Mouse (Mus musculus) adrenal gland (tissue): Measurements from ENCODE around the gene Prps1l3.
"Not testable (repeated sequence)": the region's sequence is repeated elsewhere in the genome, so short reads cannot be mapped to it uniquely, and the experiment has no call there.

Source experiments
- intact Hi-C: fragments of 180-260 bp; cut with DNase I; formaldehyde crosslinking; loops from one replicate; pipeline ENCODE4 v1.15.1; 2025
- long read RNA-seq, 2 experiments: library from polyadenylated mRNA; unstranded; transcript quantifications; one replicate each; pipeline ENCODE4 v2.0.0; 2020; ENCODE audit warnings: borderline replicate concordance in 1 of 2; ENCODE audit not compliant: insufficient replicate concordance in 1 of 2

Gene Prps1l3
- long read RNA-seq, experiment 1, transcript Prps1l3-201 (2 exons, 1,720 nt) = major isoform, 29 of 30 reads
- long read RNA-seq, experiment 1, partial matches to known transcripts = 0 of 30 reads
- long read RNA-seq, experiment 1, other reads (novel, unspliced or antisense) = 1 of 30 reads
- long read RNA-seq, experiment 2, transcript Prps1l3-201 (2 exons, 1,720 nt) = major isoform, 39 of 39 reads
- long read RNA-seq, experiment 2, partial matches to known transcripts = 0 of 39 reads
- long read RNA-seq, experiment 2, other reads (novel, unspliced or antisense) = 0 of 39 reads

DNA sequence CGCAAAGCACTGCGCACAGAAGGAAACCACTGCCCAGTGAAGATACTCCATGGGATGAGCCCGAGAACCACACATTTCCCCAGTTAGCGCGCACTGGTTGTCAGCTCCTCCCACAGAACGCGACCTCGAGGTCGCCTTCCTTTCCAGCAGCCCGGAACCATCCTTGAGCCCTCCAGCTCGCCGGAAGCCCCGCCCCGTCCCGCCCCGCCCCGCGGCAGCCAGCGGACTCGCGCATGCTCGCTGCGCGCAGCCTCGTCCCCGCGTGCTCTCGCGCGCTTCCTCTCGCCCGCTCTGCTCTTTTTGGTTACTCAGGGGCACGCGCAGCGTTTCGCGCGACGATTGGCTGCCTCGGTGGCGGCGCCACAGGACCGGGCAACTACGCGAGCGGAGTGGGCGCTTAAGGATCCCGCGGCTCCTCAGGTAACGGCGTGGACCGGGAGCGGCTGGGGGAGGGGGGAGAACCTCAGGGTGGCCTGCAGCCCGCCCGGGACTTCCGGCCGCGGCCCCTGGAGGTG is at the start of gene Prps1l3, which contains the start of gene Mipol1:
Gene Prps1l3, plus strand, starts transcription at position 221 of the 515 bp plus-strand sequence.
Gene Mipol1, plus strand, starts transcription at position 236 of the 515 bp plus-strand sequence.
- intact Hi-C loops = no loop called here

DNA sequence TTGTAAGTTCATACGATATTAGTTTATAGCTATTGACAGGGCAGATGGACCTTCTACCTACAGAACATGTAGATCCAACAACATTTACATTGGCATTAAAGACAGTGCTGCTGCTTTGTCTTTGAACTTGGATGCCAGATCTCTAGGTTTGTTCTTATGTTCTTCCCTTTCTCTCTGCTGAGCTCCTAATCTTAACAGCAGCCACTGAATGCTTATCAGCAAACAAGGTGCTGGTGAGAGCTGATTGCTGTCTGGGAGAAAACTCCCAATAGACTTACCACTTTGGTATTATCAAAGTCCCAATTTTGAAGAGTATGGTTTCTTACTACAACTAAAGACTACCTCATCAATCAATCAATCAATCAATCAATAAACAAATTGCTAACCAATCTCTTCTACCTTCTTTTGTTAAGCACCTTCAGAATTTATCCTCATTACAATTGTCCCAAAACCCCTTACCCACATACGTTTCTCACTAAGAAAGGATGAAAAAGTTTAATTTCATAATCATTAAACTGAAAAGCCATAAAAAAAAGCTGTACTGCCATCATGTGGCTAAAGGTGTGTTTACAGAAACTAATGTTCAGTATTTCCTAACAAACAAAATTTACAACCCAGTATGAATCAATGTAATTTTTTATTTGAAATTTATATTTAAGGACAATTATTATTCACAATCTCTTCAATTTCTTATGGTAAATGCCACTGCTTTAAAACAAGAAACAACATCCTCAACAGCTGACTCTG is 45.6 kb upstream of the Prps1l3 start:
- intact Hi-C loops = loop anchor here (10.0 kb wide), 1 partner anchor 510 kb away; no protein-coding TSS in a partner anchor

DNA sequence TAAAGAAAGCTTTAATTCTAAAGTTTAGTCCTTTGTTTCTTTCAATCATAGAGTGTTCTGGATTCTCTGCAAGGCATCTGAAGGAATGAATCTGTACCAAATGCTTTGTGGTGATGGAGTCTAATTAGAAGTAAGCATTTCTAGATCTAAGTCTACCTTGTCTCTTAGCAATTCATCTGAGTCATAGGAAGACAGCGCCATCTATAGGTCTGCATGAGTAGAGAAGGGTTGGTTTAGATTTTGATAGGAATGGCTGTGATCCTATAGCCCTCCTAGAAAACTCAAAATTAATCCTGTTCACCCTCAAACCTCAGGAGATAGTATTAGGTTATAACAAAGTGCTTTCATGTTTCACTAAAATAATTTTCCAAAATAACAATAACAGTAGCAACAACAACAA is 44.7 kb upstream of the Prps1l3 start:
- intact Hi-C loops = loop anchor here (10.0 kb wide), 1 partner anchor 511 kb away; no protein-coding TSS in a partner anchor

DNA sequence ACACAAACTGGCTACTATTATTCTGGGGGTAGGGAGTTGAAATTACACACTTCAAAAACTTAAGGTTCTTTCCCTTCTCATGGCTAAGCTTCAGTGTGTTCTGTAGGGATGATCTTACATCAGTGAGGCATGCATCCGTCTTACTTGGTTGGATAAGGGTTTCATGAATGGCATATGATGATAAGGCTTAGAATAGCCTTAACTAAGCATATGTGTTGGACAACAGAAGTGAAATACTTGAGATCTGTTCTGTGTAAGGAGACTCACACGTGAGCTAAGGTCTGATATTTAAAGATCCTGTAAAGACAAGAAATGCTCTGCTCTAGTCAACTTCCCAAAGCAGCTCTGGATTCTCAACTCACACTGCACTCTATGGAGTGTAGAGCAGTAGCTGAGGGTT is 44.1 kb upstream of the Prps1l3 start:
- intact Hi-C loops = loop anchor here (10.0 kb wide), 1 partner anchor 511 kb away; no protein-coding TSS in a partner anchor

DNA sequence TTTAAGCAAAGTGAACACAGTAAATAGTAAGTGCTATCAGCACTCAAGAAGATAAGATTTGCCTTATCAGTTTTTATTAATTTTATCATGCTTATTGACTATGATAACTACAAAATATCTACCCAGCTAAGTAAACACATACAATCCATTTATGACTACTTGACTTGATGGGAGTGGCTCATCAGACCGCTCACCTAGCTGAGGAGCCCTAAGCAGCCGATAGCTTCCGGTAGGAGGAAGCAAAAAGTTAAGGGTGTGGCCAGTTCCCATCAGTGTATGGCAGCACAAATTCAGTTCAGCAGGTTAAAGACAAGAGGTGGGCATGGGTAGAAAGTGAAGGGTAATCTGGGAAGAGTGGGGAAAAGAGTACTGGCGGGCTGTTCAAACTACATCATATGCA is 43.2 kb upstream of the Prps1l3 start:
- intact Hi-C loops = loop anchor here (10.0 kb wide), 1 partner anchor 512 kb away; no protein-coding TSS in a partner anchor

DNA sequence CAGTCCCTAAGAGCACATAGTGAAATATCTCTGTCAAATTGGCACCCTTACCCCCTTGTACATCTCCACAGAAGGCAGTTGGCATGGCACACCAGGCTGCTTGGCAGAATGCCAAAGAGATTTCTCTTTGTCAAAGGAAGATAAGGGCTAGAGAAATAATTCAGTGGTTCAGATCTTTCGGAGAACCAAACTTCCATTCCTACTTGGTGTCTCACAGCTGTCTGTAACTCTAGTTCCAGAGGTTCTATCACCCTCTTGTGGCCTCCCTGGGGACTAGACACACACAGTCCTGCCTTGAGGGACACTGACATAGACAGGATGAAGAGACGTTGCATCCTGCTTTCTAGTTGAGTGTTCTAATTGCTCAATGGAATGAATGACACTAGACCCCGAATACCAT is 35.6 kb upstream of the Prps1l3 start:
- intact Hi-C loops = no loop called here

DNA sequence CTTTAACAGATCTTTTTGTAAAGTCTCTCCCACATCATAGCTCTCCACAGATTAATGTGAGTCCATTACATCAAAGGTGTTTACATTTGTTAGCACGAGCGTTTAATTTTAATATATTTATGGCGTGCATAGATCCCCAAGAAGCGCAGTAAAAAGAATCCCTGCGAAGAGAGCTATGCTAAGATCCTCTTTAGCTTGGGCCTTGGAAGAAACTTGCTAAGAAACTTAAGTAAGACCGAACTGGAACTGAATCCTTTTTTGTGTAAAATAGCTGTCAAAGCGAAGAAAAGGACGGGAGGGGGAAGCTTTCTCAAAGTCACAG is 34.0 kb upstream of the Prps1l3 start:
- intact Hi-C loops = no loop called here

DNA sequence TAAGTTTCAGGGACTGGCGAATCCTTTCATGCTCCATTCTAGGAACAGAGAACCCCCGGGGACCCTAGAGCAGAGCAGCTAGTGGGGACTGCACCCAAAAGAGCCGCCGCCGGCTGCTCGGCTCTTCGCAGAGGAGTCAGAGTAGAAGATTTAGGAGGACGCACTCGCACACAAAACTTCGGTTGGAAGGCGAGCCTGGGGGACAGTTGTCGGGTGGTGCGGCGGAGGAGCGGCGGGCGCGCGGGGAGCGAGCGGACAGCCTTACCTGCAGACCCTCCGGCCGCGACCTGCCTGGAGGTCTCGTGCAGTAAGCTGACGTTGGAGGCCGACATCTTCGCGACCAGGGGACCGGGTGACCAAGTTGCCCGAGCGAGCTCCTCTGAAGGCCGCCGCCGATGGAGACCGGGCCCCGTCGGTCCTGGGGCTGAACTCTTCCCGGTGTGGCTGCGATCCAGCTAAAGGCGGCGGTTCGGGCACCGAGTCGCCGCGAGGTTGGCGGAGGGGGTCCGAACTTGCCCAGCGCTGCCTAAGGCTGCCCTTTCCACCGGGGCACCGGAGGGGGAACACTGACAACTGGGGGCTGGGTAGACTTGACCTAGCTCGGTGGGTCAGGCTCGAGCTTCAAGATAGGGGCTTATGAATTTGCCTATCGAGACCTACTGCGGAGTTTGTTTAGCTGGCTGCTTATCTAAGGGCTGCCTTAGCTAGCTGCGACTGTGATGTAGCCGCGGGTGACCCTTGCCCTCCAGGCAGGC is 33.4 kb upstream of the Prps1l3 start:
- intact Hi-C loops = no loop called here

DNA sequence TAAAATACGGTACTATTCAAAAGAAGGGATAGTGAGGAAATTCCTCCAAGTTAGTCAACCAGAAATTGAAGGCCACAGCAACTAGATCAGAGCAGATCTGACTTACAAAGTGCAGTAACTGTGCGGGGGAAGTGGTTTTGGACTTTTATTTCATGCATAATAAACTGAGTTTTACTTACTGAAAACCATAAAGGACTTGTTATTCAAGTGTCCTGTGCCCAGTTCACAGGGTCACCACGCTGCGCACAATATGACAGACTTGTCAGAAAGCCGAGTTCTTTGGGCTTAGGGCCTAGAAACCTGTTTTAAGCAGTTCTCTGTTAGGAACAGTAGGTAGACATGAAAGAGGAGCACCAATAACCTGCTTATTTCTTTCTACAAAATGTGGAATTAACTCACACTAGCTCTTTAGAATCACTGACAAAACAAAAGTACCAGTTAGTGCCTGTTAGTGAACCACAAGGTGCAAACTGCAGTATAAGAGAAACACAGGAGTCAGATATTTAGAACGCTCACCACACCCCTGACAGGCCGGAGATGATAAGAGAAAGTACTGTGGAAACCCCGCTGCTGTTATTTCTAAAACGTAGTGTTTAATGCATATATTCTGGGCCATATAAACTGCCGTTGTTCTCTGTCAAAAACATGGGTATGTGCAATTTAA is 32.7 kb upstream of the Prps1l3 start, which contains the start of gene Slc25a21:
Gene Slc25a21, minus strand, starts transcription at position 110 of the 664 bp plus-strand sequence.
- intact Hi-C loops = no loop called here

DNA sequence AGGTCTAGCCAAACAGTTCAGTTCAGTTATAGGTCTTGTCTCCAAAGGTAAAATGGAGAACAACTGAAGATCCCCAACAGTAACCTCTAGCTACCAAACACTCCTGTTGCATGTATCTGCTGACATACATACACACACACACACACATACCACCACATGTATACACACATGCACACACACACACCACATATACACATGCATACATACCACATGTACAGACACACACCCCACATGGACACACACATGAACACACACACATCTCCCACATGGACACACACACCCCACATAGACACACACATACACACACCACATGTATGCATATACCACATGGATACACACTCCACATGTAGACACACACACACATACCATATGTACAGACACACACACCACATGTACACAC is 31.9 kb upstream of the Prps1l3 start:
- intact Hi-C loops = no loop called here

DNA sequence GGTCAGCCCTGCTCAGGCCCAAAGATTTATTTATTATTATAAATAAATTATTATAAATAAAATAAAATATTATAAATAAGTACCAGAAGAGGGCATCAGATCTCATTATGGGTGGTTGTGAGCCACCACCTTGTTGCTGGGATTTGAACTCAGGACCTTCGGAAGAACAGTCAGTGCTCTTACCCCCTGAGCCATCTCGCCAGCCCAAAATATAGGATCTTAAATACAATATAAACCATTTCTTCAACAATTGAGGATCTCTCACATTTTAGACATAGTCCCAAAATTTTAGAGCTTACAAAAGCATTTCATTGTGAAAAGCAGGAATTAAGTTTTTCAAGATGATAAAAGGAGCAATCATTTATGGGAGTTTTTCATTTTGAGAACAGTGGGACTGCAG is 30.8 kb upstream of the Prps1l3 start:
- intact Hi-C loops = no loop called here

DNA sequence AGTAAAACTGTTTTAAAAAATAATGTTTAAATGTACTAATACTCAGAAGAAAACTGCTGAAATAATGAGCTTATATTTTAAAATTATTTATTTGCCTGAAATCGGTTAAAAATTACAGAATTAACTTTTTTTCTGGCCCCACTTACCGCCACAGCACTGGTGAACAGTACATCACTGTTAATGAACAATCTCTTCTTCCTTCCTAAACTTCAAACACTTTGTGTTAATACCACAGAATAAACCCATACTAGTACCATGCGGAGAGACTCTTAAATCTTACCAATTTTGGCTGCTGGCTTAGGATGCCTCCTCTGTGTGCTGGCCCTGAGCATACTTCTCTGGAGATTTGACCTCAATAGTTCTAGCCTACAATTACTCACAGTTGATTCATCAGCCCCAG is 28.3 kb upstream of the Prps1l3 start:
- intact Hi-C loops = no loop called here

DNA sequence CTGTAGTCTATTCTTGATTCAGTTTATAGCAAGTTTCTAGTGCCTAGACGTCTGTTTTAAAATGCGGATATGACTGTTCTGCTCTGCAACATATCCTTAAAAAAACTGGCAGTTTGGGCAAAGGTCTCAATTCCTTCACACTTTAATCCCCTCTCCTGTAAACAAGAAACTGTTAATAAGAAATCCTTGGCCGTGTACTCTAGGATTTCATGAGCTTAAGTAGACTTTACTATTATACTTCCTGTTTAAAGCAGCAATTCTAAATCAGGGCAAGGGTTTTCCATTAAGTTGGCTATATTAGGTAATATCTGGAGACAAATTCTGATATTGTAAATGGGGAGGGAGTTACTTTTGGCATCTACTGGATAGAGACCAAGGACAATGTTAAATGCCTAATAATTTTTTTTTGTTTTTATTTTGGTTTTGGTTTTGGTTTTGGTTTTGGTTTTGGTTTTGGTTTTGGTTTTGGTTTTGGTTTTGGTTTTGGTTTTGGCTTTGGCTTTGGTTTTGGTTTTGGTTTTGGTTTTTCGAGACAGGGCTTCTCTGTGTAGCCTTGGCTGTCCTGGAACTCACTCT is 25.8 kb upstream of the Prps1l3 start:
- intact Hi-C loops = no loop called here

DNA sequence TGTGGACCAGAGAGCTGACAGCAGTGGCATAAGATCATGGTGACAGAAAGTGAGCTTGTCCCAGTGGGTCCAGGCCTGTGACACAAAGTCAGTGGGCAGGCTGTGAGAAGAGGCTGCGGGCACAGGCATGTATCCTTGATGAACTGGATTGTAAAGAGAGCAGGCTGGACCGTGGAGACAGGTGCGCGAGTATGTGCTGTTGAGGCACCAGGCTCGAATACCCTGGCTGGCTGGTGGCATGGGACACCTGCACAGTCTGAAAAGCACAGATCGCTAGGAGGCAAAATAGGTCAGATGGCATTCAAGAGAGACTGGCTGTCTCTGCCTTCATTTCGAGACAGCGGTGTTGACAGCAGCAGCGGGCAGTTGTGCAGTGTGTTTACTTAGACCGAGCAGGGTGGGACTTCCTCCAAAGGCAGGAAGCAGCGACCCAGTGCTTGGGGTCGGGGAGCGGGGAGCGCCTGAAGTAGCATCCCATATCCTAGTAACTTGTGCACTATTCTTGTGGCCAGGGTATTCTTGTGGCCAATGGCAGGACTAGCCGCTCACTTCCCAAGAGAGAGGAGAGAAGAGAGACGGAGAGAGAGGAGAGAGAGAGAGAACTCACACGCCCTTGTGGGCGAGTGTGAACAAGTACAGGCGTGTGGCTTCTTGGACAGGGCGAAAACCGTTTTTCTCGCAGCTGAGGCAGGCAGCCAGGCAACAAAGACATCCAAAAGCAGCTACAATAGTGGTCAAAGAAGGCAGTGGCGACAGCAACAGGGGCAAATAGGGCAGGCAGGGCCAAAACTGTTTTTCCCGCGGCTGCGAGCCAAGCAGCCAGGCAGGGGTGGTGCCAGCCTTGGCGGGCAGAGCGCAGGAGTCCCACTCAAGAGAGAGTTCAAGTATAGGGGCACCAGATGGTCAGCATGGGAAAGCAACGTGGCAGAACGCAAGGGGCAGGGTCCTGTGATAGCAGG is 18.6 kb upstream of the Prps1l3 start:
- intact Hi-C loops = no loop called here

DNA sequence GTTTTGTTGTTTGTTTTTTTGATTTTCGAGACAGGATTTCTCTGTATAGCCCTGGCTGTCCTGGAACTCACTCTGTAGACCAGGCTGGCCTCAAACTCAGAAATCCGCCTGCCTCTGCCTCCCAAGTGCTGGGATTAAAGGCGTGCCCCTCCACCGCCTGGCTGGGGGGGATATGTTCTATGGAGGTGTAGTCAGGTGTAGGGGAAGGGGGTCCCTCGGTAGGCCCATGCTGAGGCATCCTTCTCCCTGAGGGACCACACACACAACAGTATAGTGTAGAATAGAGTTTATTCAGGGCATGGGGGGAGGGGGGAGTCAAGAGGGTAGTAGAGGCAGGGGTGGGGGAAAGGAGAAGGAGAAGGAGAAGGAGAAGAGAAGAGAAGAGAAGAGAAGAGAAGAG is 17.7 kb upstream of the Prps1l3 start:
- intact Hi-C loops = not testable (repeated sequence)

DNA sequence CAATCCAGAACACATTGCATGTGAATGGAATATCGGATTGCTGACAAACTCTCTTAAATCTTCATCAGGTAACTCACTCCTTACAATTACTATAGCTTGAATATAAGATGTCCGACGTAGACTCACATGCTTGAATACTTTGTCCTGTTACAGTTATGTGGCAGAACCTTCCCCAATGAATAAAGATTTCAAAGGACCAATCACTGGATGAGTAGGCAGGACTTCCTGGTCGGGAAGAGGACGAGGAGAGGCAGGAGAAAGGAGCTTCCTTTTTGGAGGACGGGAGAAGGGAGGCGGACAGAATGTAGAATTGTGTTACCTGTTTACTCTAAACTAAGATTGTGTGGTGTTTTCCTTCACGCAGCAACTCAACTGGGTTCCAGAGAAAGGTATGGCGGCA is 3.8 kb upstream of the Prps1l3 start:
- intact Hi-C loops = no loop called here

DNA sequence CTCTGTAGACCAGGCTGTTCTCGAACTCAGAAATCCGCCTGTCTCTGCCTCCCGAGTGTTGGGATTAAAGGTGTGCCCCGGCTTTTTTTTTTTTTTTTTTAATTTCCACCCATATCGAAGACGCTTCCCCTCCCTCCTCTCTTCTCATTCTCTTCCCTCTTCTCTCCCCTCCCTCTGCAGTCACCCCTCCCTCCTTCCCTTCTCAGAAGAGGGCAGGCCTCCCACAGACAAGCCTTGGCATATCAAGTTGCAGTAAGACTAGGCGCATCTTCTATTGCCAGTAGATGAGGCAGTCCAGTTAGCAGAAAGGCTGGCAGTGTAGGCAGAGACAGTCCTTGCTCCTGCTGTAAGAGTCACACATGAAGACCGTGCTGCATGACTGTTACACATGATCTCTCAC is 2.4 kb upstream of the Prps1l3 start:
- intact Hi-C loops = no loop called here

DNA sequence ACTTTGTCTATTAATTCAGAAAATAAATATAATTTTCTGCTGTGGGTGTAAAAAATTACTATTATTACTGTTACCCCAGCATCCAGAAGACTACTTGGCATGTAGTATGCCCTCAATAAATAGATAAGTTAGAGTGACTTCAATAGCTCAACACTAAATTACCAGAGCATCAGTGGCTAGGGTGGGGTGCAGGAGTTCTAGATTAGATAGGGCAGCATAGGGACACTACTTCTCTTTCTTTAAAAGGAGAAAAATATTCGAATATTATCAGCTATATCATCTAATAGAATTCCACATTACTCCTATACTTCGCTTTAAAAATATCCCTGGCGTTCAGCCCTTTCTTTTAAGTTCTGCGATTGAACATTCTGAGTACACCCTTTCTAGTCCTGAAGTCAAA is 509 bp upstream of the Prps1l3 start:
- intact Hi-C loops = no loop called here

DNA sequence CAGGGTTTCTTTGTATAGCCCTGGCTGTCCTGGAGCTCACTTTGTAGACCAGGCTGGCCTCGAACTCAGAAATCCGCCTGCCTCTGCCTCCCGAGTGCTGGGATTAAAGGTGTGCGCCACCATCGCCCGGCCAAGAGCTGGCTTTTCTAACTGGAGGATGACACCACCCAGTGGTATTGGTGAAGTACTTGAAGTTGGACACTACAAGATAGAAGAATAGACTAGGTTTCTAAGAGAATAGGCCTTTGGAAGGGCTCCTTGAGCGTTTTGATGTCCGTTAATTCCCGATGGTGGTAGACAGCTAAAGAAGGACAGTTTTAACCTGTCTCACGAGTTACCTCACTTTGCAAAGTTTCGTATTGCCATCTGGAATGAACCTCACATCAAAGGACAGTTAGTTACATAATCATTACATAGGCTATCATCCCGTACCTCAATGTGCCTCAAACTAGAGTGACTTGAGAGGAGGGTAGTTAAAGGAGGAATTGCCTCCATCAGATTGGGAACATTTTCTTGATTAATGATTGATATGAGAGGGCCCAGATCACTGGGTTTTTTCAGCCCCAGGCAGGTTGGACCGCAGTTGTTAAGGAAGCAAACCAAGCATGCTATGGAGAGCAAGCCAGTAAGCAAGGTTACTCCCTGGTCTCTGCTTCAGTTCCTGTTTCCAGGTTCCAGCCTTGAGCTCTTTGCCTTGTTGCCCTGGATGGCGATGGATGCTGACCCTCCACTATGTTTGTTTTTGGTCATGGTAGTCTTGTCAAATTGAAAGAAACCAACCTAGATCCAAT is 1.1 kb downstream of the Prps1l3 start:
- intact Hi-C loops = no loop called here
